Mouse (Mus musculus) neural tube, embryonic 12.5 days (tissue): Measurements from ENCODE around the gene Afg1l. TPM values are rescaled to one million over a fixed set of nuclear protein-coding genes. Genes with fewer than 3 reads are reported as not detected.

Experiments used
- ATAC-seq: fragments of 200-750 bp; cut with Nextera tagmentation; 2 replicates; pipeline ENCODE4 v1.8.0; 2017; ENCODE audit warnings: low read depth, mild to moderate bottlenecking, moderate TSS enrichment, moderate library complexity; ENCODE audit not compliant: low FRiP score
- H3K27ac ChIP-seq: fragments of 300-500 bp; sonication (generic); 2 replicates; pipeline ENCODE4 v1.5.1; 2016
- H3K27me3 ChIP-seq: fragments of 300-500 bp; sonication (generic); replicated peaks from 2 replicates; pipeline ENCODE4 v1.6.1; 2016; ENCODE audit warnings: mild to moderate bottlenecking
- H3K36me3 ChIP-seq: fragments of 300-500 bp; sonication (generic); 2 replicates; pipeline ENCODE4 v1.6.1; 2016; ENCODE audit warnings: mild to moderate bottlenecking
- H3K4me1 ChIP-seq: fragments of 300-500 bp; sonication (generic); 2 replicates; pipeline ENCODE4 v1.6.1; 2016
- H3K4me2 ChIP-seq: fragments of 300-500 bp; sonication (generic); replicated peaks from 2 replicates; pipeline ENCODE4 v1.6.1; 2016; ENCODE audit warnings: mild to moderate bottlenecking
- H3K4me3 ChIP-seq: fragments of 300-500 bp; sonication (generic); 2 replicates; pipeline ENCODE4 v1.5.1; 2016
- H3K9ac ChIP-seq: fragments of 300-500 bp; sonication (generic); 2 replicates; pipeline ENCODE4 v1.6.1; 2016; ENCODE audit warnings: mild to moderate bottlenecking
- H3K9me3 ChIP-seq: fragments of 300-500 bp; sonication (generic); 2 replicates; pipeline ENCODE4 v1.6.1; 2016; ENCODE audit warnings: mild to moderate bottlenecking
- WGBS: fragments of 180-500 bp; shearing (Covaris S2); methylation state at CpG from one replicate; pipeline ENCODE4 v1.1.7; 2016; 5-methylcytosine and 5-hydroxymethylcytosine counted together
- polyA plus RNA-seq: library from polyadenylated mRNA; unstranded; fragments of >200 nt; fragmentation: Nextera tagmentation; extraction: Ambion mirVana; gene quantifications from 2 replicates; pipeline ENCODE4 v1.2.1, GENCODE M21; 2016

Afg1l gene
- polyA plus RNA-seq, 1 experiment from 2014 or later: 5.1 TPM

DNA sequence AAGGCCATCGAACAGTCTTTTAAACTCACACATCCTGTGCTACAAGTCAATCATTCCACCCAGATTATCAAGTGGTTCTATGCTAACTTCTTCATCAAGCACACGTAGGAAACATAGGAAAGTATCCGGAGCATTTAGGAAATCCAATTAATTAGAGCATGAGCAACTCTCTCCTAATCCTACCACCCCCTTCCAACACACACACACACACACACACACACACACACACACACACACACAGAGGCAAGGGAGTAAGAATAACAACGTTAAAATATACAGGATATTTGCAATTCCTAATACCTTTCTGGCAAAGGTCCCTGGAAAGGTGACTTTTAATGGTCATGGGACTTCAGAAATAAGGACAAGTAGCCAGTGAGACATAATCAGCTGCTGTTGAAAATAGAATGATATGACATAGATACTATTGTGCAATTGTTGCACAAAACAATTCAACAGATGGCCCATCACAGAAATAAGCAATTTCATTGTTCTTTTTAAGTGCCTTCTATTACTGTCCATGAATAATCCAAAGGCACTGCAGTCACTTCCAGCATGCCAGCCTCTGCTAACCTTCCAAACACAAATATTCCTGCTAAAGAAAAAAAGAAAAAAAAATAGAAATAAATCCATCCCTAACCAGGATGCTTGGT, 62.4 kb downstream of the Afg1l start:
- H3K9me3 ChIP-seq: no peaks in the 10 kb centered on the region
- no peaks in the 10 kb centered on the region for H3K36me3 ChIP-seq
- no peak overlapping the region for H3K27ac ChIP-seq
- H3K4me2 ChIP-seq: no peak overlapping the region
- no peak for ATAC-seq
- peaks cover 15% of the 10 kb centered on the region for H3K4me1 ChIP-seq
- whole genome bisulfite sequencing: 86% methylated on average over 4 of the region's 4 CpGs
- H3K9ac ChIP-seq: no peak overlapping the region
- no peak overlapping the region for H3K4me3 ChIP-seq
- H3K27me3 ChIP-seq: no peaks in the 10 kb centered on the region

- Histone ChIP-seq H3K27ac (no peak overlapping the region), H3K36me3 (no peaks in the 10 kb centered on the region), H3K4me2 (no peak overlapping the region), H3K4me1 (no peaks in the 10 kb centered on the region), H3K9me3 (no peaks in the 10 kb centered on the region), H3K4me3 (no peak overlapping the region), H3K27me3 (no peaks in the 10 kb centered on the region), H3K9ac (no peak overlapping the region)
- WGBS: 81% methylated on average over 6 of the region's 6 CpGs
- ATAC-seq: no peak
Observed at GRCm38 (mm10) chr10:42410748-42411537, 67.4 kb downstream of the Afg1l start.

DNA sequence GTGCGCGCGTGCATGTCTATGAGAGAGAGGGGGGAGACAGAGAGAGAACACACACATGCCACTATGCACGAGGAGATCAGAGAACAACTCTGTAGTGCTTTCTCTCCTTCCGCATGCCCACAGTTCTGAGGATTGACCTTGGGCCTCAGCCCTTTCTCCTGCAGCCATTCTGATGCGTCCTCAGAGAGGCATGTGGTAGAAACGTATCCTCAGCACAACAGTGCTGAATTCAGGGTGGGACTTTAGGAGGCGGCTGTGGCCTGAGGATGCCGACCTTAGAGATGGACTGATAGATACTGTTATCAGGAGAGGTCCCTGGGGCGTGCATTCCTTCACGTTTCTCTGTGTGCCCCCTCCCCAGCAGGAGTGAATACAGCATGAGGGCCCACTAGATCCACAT, 87.9 kb downstream of the Afg1l start:
- H3K27me3 ChIP-seq: no peaks in the 10 kb centered on the region
- no peaks in the 10 kb centered on the region for H3K36me3 ChIP-seq
- no peaks in the 10 kb centered on the region for H3K4me1 ChIP-seq
- no peak overlapping the region for H3K9ac ChIP-seq
- no peak for ATAC-seq
- no peak overlapping the region for H3K4me3 ChIP-seq
- 0 out of 2 replicates have a peak, but pooled peaks cover 3% of the 10 kb centered on the region for H3K9me3 ChIP-seq
- WGBS: 81% methylated on average over 11 of the region's 11 CpGs
- H3K4me2 ChIP-seq: no peak overlapping the region
- H3K27ac ChIP-seq: no peak overlapping the region

DNA sequence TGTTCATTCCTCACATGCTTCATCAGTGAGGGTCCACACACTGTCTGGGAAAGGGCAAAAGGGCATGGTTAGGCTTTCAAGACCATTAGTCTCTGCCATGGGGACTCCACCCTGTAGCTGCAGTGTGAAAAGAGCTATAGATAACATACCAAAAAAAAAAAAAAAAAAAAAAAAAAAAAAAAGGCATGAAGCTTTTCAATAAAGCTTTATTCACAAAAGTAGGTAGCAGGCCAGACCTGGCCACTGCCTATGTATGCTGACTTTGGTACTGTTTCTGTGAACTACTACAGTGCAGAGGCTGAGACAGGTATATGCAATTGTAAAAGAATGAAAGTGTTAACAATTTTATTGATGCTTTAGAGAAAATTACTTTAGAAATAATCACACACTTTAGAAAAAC, 90.2 kb downstream of the Afg1l start:
- H3K4me2 ChIP-seq: no peak overlapping the region
- no peaks in the 10 kb centered on the region for H3K27me3 ChIP-seq
- no peak overlapping the region for H3K9ac ChIP-seq
- ATAC-seq: no peak
- no peak overlapping the region for H3K27ac ChIP-seq
- no peak overlapping the region for H3K4me3 ChIP-seq
- H3K4me1 ChIP-seq: no peaks in the 10 kb centered on the region
- H3K9me3 ChIP-seq: no peaks in the 10 kb centered on the region
- H3K36me3 ChIP-seq: no peaks in the 10 kb centered on the region

- no peak for ATAC-seq
- 43% methylated on average over 13 of the region's 13 CpGs for WGBS
- no peaks in the 10 kb centered on the region for H3K4me1 ChIP-seq
- H3K36me3 ChIP-seq: no peaks in the 10 kb centered on the region
- H3K9me3 ChIP-seq: no peaks in the 10 kb centered on the region
- H3K27me3 ChIP-seq: no peaks in the 10 kb centered on the region
- no peak overlapping the region for H3K27ac ChIP-seq
- H3K9ac ChIP-seq: no peak overlapping the region
- H3K4me3 ChIP-seq: no peak overlapping the region
- no peak overlapping the region for H3K4me2 ChIP-seq
Observed at GRCm38 (mm10) chr10:42384946-42385644, 93.3 kb downstream of the Afg1l start.

GRCm38 (mm10) chr10:42383708-42384107, 94.7 kb downstream of the Afg1l start:
- H3K4me2 ChIP-seq: no peak overlapping the region
- no peak for ATAC-seq

DNA sequence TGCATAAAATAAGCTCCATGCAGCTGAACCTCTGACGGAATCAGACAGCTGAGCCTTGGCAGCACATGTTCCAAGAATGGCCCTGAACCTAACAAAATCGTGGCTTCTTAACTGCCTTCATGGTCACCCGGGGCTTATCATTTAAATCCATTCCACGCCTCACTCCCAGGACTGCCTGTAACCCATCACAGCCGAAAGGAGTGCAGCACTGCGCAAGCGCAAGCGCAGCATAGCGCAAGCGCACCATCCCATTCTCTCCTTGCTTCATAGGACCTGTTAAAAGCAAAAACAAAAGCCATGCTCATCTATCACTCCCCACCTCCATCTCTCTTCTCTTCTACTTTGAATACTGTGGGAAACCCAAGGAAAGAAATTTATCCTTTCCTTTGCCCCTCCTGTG, 114.1 kb downstream of the Afg1l start:
- 80% methylated on average over 10 of the region's 10 CpGs for WGBS
- no peak overlapping the region for H3K9ac ChIP-seq
- ATAC-seq: no peak
- H3K27ac ChIP-seq: no peak overlapping the region
- no peaks in the 10 kb centered on the region for H3K4me1 ChIP-seq
- H3K27me3 ChIP-seq: no peaks in the 10 kb centered on the region
- H3K36me3 ChIP-seq: no peaks in the 10 kb centered on the region
- H3K4me2 ChIP-seq: no peak overlapping the region
- no peaks in the 10 kb centered on the region for H3K9me3 ChIP-seq
- H3K4me3 ChIP-seq: no peak overlapping the region

More at GRCm38 (mm10) chr10:42383708-42384107, 94.7 kb downstream of the Afg1l start:
- Histone ChIP-seq H3K27me3 (no peaks in the 10 kb centered on the region), H3K4me3 (no peak overlapping the region), H3K27ac (no peak overlapping the region), H3K9ac (no peak overlapping the region), H3K9me3 (no peaks in the 10 kb centered on the region), H3K36me3 (no peaks in the 10 kb centered on the region), H3K4me1 (no peaks in the 10 kb centered on the region)
- WGBS: 54% methylated on average over 6 of the region's 6 CpGs

- WGBS: 50% methylated on average over 3 of the region's 3 CpGs
- ATAC-seq: no peak
- no peak overlapping the region for H3K4me3 ChIP-seq
- no peaks in the 10 kb centered on the region for H3K4me1 ChIP-seq
- H3K27me3 ChIP-seq: no peaks in the 10 kb centered on the region
- no peaks in the 10 kb centered on the region for H3K9me3 ChIP-seq
- H3K27ac ChIP-seq: no peak overlapping the region
- H3K36me3 ChIP-seq: no peaks in the 10 kb centered on the region
- no peak overlapping the region for H3K4me2 ChIP-seq
- H3K9ac ChIP-seq: no peak overlapping the region
Observed at GRCm38 (mm10) chr10:42355980-42356379, 122.4 kb downstream of the Afg1l start.

DNA sequence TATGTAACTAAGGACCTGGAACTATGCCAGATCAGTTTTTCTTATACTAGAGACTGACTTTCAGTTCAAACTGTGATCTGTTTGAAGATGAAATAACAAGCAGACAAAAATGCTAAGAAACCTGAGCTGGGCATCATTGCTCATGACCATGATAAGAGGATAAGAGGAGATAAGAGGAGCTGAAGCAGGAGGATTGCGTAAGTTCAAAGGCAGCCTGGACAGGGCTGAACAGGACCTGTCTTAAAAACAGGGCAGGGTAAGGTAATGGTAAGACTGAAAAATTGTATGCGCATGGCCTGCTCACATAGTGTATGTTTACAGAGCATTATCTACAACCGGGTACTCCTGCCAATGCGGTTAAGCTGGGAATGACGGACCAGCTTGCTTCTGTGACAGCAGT, 130.4 kb downstream of the Afg1l start:
- 92% methylated on average over 5 of the region's 5 CpGs for WGBS
- H3K4me2 ChIP-seq: no peak overlapping the region
- H3K4me3 ChIP-seq: no peak overlapping the region
- no peak for ATAC-seq
- no peaks in the 10 kb centered on the region for H3K9me3 ChIP-seq
- H3K9ac ChIP-seq: no peak overlapping the region
- no peak overlapping the region for H3K27ac ChIP-seq
- no peaks in the 10 kb centered on the region for H3K36me3 ChIP-seq
- peaks cover 6% of the 10 kb centered on the region for H3K4me1 ChIP-seq
- no peaks in the 10 kb centered on the region for H3K27me3 ChIP-seq

- no peaks in the 10 kb centered on the region for H3K9me3 ChIP-seq
- WGBS: 79% methylated on average over 5 of the region's 5 CpGs
- no peak overlapping the region for H3K9ac ChIP-seq
- H3K27ac ChIP-seq: no peak overlapping the region
- H3K36me3 ChIP-seq: no peaks in the 10 kb centered on the region
- peaks cover 6% of the 10 kb centered on the region for H3K4me1 ChIP-seq
- no peak overlapping the region for H3K4me2 ChIP-seq
- H3K27me3 ChIP-seq: no peaks in the 10 kb centered on the region
- no peak overlapping the region for H3K4me3 ChIP-seq
- no peak for ATAC-seq
Observed at GRCm38 (mm10) chr10:42347127-42347526, 131.2 kb downstream of the Afg1l start.

DNA sequence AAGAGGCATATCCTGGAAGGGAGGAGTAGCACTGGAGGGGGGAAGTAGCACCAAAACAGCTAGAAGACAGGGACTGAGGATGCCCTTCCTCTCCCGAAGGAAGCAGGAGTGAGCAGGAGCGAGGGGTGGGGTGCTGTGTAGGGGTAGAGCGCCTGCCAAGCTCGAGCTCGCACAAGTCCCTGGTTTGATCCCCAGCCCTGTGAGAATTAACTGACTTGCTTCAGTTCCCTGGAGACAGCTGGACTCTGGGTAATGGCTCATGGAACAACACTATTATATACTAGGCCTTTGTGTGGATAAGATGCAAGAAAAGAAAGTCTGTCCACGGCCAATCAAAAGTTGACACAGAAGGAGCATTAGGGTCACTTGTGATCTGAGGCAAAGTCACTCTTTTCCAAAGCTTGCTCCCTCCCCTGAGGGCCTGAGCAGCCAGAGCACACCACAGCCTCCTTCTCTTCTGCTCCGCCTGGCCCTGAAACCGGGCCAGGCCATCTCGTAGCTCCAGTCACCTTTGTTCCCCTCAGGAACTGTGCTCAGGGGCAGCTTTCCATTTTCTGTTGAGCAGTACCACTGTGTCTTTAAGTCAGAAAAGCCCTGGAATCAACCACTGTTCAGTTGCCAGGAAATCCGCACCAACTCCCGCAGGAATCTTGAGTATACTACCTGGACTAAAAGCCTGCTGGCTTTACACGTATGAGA, 132.0 kb downstream of the Afg1l start:
- no peak for ATAC-seq
- H3K9ac ChIP-seq: no peak overlapping the region
- no peaks in the 10 kb centered on the region for H3K27me3 ChIP-seq
- H3K4me3 ChIP-seq: no peak overlapping the region
- no peak overlapping the region for H3K27ac ChIP-seq
- H3K36me3 ChIP-seq: no peaks in the 10 kb centered on the region
- WGBS: 50% methylated on average over 12 of the region's 12 CpGs
- no peak overlapping the region for H3K4me2 ChIP-seq
- H3K9me3 ChIP-seq: no peaks in the 10 kb centered on the region
- peaks cover 6% of the 10 kb centered on the region for H3K4me1 ChIP-seq

- no peaks in the 10 kb centered on the region for H3K36me3 ChIP-seq
- H3K4me2 ChIP-seq: no peak overlapping the region
- H3K27me3 ChIP-seq: no peaks in the 10 kb centered on the region
- no peak overlapping the region for H3K27ac ChIP-seq
- 92% methylated on average over 5 of the region's 5 CpGs for WGBS
- no peak overlapping the region for H3K9ac ChIP-seq
- H3K4me3 ChIP-seq: no peak overlapping the region
- no peaks in the 10 kb centered on the region for H3K9me3 ChIP-seq
- H3K4me1 ChIP-seq: peaks cover 20% of the 10 kb centered on the region
- ATAC-seq: no peak
Observed at GRCm38 (mm10) chr10:42342714-42343113, 135.7 kb downstream of the Afg1l start.
